Mouse (Mus musculus) right cerebral cortex, adult 18-20 months (tissue): Measurements from ENCODE around the gene Rbm33.

ENCODE experiments used
- DNase-seq: peaks from one replicate; pipeline ENCODE4 v3.0.0; 2022; ENCODE audit warnings: mixed read lengths

The Rbm33 gene

GRCm38 (mm10) chr5:28329024-28329806 lies 12.3 kb downstream of the Rbm33 start:
- no peak for DNase-seq

GRCm38 (mm10) chr5:28333731-28334130 lies 16.8 kb downstream of the Rbm33 start:
- DNase-seq, result no peak

GRCm38 (mm10) chr5:28351857-28352513 lies 35.1 kb downstream of the Rbm33 start:
- DNase-seq, result peak; percentile 7

GRCm38 (mm10) chr5:28355614-28356013 lies 38.7 kb downstream of the Rbm33 start:
- no peak for DNase-seq

GRCm38 (mm10) chr5:28360745-28361144 lies 43.8 kb downstream of the Rbm33 start:
- DNase-seq, result no peak

- no peak for DNase-seq
Observed at GRCm38 (mm10) chr5:28368056-28368455, 51.1 kb downstream of the Rbm33 start.

- no peak for DNase-seq
Observed at GRCm38 (mm10) chr5:28370836-28371235, 53.9 kb downstream of the Rbm33 start.

GRCm38 (mm10) chr5:28372172-28372664 lies 55.3 kb downstream of the Rbm33 start:
- no peak for DNase-seq

GRCm38 (mm10) chr5:28373498-28374427 lies 56.8 kb downstream of the Rbm33 start:
- DNase-seq, result no peak

- no peak for DNase-seq
Observed at GRCm38 (mm10) chr5:28377299-28377698, 60.4 kb downstream of the Rbm33 start.

GRCm38 (mm10) chr5:28382289-28382688 lies 65.4 kb downstream of the Rbm33 start:
- no peak for DNase-seq

- DNase-seq, result no peak
Observed at GRCm38 (mm10) chr5:28386783-28387182, 69.9 kb downstream of the Rbm33 start.

GRCm38 (mm10) chr5:28387531-28388179 lies 70.7 kb downstream of the Rbm33 start:
- peak; percentile 64 for DNase-seq

- DNase-seq, result peak; percentile 42
Observed at GRCm38 (mm10) chr5:28388184-28388583, 71.3 kb downstream of the Rbm33 start.

GRCm38 (mm10) chr5:28390189-28390588 lies 73.3 kb downstream of the Rbm33 start:
- DNase-seq, result no peak

- no peak for DNase-seq
Observed at GRCm38 (mm10) chr5:28397344-28397743, 80.4 kb downstream of the Rbm33 start.

- DNase-seq, result no peak
Observed at GRCm38 (mm10) chr5:28398736-28399135, 81.8 kb downstream of the Rbm33 start.

GRCm38 (mm10) chr5:28399451-28400115 lies 82.7 kb downstream of the Rbm33 start:
- no peak for DNase-seq

- no peak for DNase-seq
Observed at GRCm38 (mm10) chr5:28402756-28403155, 85.8 kb downstream of the Rbm33 start.

GRCm38 (mm10) chr5:28406662-28407061 lies 89.7 kb downstream of the Rbm33 start:
- no peak for DNase-seq

GRCm38 (mm10) chr5:28412006-28412685 lies 95.2 kb downstream of the Rbm33 start:
- no peak for DNase-seq
